In genomic region chr5:115018813-115019212, GRCm38 (mm10) we compare ENCODE assay signal across 9 mouse cellular contexts. TPM values are rescaled to one million over a fixed set of nuclear protein-coding genes. Genes with fewer than 3 reads are reported as not detected.
DNase-seq lines count a peak whose midpoint lies in the region; ATAC-seq and TF ChIP-seq lines count a peak whose summit lies in the region.
"Had no signal": no experiment of that assay in that cellular context is flagged by ENCODE, and none has a peak within 500 bp of the region (broad histone marks: within the 10 kb centered on the region; RNA-seq: fewer than 3 reads in every experiment).

No protein-coding gene starts in this region.

- H3K4me2 ChIP-seq in kidney, embryonic 16.5 days (replicated peaks; ENCODE audit: low read depth, low read length) = no peak overlapping the region
- H3K4me2 ChIP-seq in stomach, embryonic 14.5 days (replicated peaks; ENCODE audit: low read depth, low read length) = no peak overlapping the region
- H3K4me2 ChIP-seq: limb, embryonic 13.5 days had no signal

- H3K36me3 ChIP-seq in kidney, embryonic 16.5 days (ENCODE audit: insufficient read depth, low read length) = no peaks in the 10 kb centered on the region
- no peaks in the 10 kb centered on the region for H3K36me3 ChIP-seq in liver, adult 2 months (ENCODE audit: control insufficient read depth, insufficient read depth, low read length)
- H3K36me3 ChIP-seq in stomach, embryonic 14.5 days (ENCODE audit: control insufficient read depth, insufficient read depth, low read length) = no peaks in the 10 kb centered on the region

- no peak for DNase-seq in kidney, postnatal 10 days
- DNase-seq in liver, adult 2 months (ENCODE audit: extremely low read depth, low read depth, low spot score) = peak; percentile 33
- no peak for DNase-seq in embryo, embryonic 10.5 days (ENCODE audit: low spot score)
- DNase-seq in left cerebral cortex, postnatal 10 days (ENCODE audit: extremely low spot score in 1 of 2, low spot score in 2 of 2) = no peak
- DNase-seq: kidney, postnatal 4 days had no signal

- H3K27ac ChIP-seq in kidney, embryonic 16.5 days (ENCODE audit: low read length) = peak overlapping the region; percentile 62; the same call in 1 of the 2 replicates
- H3K27ac ChIP-seq in liver, adult 2 months (replicated peaks; ENCODE audit: insufficient read depth, low read depth, low read length) = peak overlapping the region; percentile 22; the same call in 1 of the 2 replicates
- peak overlapping the region; percentile 1 for H3K27ac ChIP-seq in stomach, embryonic 14.5 days (ENCODE audit: low read length)
- H3K27ac ChIP-seq: limb, embryonic 13.5 days had no signal

- H3K27me3 ChIP-seq in kidney, embryonic 16.5 days (ENCODE audit: insufficient read depth, low read length) = no peaks in the 10 kb centered on the region
- no peaks in the 10 kb centered on the region for H3K27me3 ChIP-seq in liver, adult 2 months (ENCODE audit: control insufficient read depth, insufficient read depth, low read length)
- H3K27me3 ChIP-seq in stomach, embryonic 14.5 days (ENCODE audit: control insufficient read depth, insufficient read depth, low read length) = no peaks in the 10 kb centered on the region
- H3K27me3 ChIP-seq: limb, embryonic 13.5 days had no signal

- intact Hi-C loops in left cerebral cortex, postnatal 10 days (cut with DNase I) = no loop called here

- H3K9me3 ChIP-seq in kidney, embryonic 16.5 days (ENCODE audit: low read length) = no peaks in the 10 kb centered on the region
- H3K9me3 ChIP-seq in stomach, embryonic 14.5 days (ENCODE audit: control insufficient read depth, low read depth, low read length) = no peaks in the 10 kb centered on the region
- H3K9me3 ChIP-seq: limb, embryonic 13.5 days had no signal

- peaks cover 41% of the 10 kb centered on the region for H3K79me2 ChIP-seq in liver, adult 2 months (ENCODE audit: control insufficient read depth, insufficient read depth, low read length)

- no peak overlapping the region for H3K4me3 ChIP-seq in kidney, embryonic 16.5 days (ENCODE audit: low read length)
- H3K4me3 ChIP-seq in liver, adult 2 months (ENCODE audit: insufficient read depth, low read depth, low read length) = no peak overlapping the region
- H3K4me3 ChIP-seq in stomach, embryonic 14.5 days (ENCODE audit: low read depth, low read length) = no peak overlapping the region
- H3K4me3 ChIP-seq: limb, embryonic 13.5 days had no signal

- WGBS in kidney, embryonic 16.5 days = 47% methylated on average over 4 of the region's 4 CpGs
- 4% methylated on average over 4 of the region's 4 CpGs for WGBS in liver, adult 2 months
- WGBS in stomach, embryonic 14.5 days = 46% methylated on average over 4 of the region's 4 CpGs

- TF ChIP-seq CTCF in liver, adult 2 months (IDR thresholded peaks at IDR 0.05; ENCODE audit: low read depth, low read length) = no peak

- H3K4me1 ChIP-seq in kidney, embryonic 16.5 days (ENCODE audit: insufficient read depth, low read length) = peaks cover 41% of the 10 kb centered on the region
- H3K4me1 ChIP-seq in liver, adult 2 months (ENCODE audit: control insufficient read depth, insufficient read depth, low read length) = peaks cover 23% of the 10 kb centered on the region
- peaks cover 14% of the 10 kb centered on the region for H3K4me1 ChIP-seq in stomach, embryonic 14.5 days (ENCODE audit: control insufficient read depth, insufficient read depth, low read length)

- H3K9ac ChIP-seq in kidney, embryonic 16.5 days (replicated peaks; ENCODE audit: low read length) = peak overlapping the region; percentile 26; the same call in 1 of the 2 replicates
- H3K9ac ChIP-seq in liver, adult 2 months (ENCODE audit: low read depth, low read length) = 0 out of 2 replicates have a peak overlapping the region, but pooled peaks have one; percentile 12
- no peak overlapping the region for H3K9ac ChIP-seq in stomach, embryonic 14.5 days (replicated peaks; ENCODE audit: low read depth, low read length)
- H3K9ac ChIP-seq: limb, embryonic 13.5 days had no signal

- no peak for TF ChIP-seq POLR2A in liver, adult 2 months (IDR thresholded peaks at IDR 0.05; ENCODE audit: extremely low read depth, insufficient read depth, low read length)

- ATAC-seq in kidney, embryonic 16.5 days (ENCODE audit: low FRiP score, low TSS enrichment) = no peak
- ATAC-seq in erythroid progenitor cell, adult 5-6 weeks (replicated peaks; ENCODE audit: low FRiP score, poor library complexity, severe bottlenecking) = peak; percentile 62
- no peak for ATAC-seq in stomach, embryonic 14.5 days (ENCODE audit: insufficient number of reproducible peaks, insufficient read depth, low FRiP score, low read depth)

RNA-seq across cellular contexts. Expression of gene Sppl3, which starts 7.9 kb away (rescaled TPM):
- 12.3 and 13.6 TPM in 2 replicates for polyA plus RNA-seq in kidney, embryonic 16.5 days (2015; fragmentation: Nextera tagmentation; extraction: Ambion mirVana)
- total RNA-seq in erythroid progenitor cell, adult 5-6 weeks (2015; ENCODE audit: low replicate concordance) = 69.2 and 99.5 TPM in 2 replicates
- 73.7 and 92.4 TPM in 2 replicates for total RNA-seq in erythroid progenitor cell, adult 5-6 weeks (2017; ENCODE audit: low replicate concordance)
- total RNA-seq in liver, adult 2 months (2014; rRNA removed) = 8.7 and 13.1 TPM in 2 replicates
- 23.7 and 24.0 TPM in 2 replicates for polyA plus RNA-seq in liver, adult 2 months (2012; rRNA removed)
- polyA plus RNA-seq in stomach, embryonic 14.5 days (2014; fragmentation: Nextera tagmentation; extraction: Ambion mirVana) = 27.6 and 27.7 TPM in 2 replicates
- 100 to 1,000 TPM; 112 to 115 TPM for total RNA-seq in left cerebral cortex, postnatal 10 days (2021)

RNA-seq across cellular contexts. Expression of gene Hnf1a, which starts 47.9 kb away (rescaled TPM):
- 12.6 and 15.4 TPM in 2 replicates for polyA plus RNA-seq in kidney, embryonic 16.5 days (2015; fragmentation: Nextera tagmentation; extraction: Ambion mirVana)
- not detected in 2 replicates for total RNA-seq in erythroid progenitor cell, adult 5-6 weeks (2015; ENCODE audit: low replicate concordance)
- not detected in 2 replicates for total RNA-seq in erythroid progenitor cell, adult 5-6 weeks (2017; ENCODE audit: low replicate concordance)
- 6.1 and 9.3 TPM in 2 replicates for total RNA-seq in liver, adult 2 months (2014; rRNA removed)
- 13.5 and 19.2 TPM in 2 replicates for polyA plus RNA-seq in liver, adult 2 months (2012; rRNA removed)
- 7.1 and 7.7 TPM in 2 replicates for polyA plus RNA-seq in stomach, embryonic 14.5 days (2014; fragmentation: Nextera tagmentation; extraction: Ambion mirVana)
- not detected for total RNA-seq in left cerebral cortex, postnatal 10 days (2021)
- polyA plus RNA-seq: limb, embryonic 13.5 days had no signal

Comparison
In these comparisons a context has a peak if more than half of its experiments do, and no peak if none do; other contexts are left out.
1. H3K27ac ChIP-seq: peak in every context shown above with its lines; median percentile 62 in kidney, embryonic 16.5 days; 22 in liver, adult 2 months; 1 in stomach, embryonic 14.5 days.